Mouse (Mus musculus): ENCODE results near the gene Mpo.
A peak's percentile ranks its signal among the peaks of the same experiment; 100 is the strongest.

Mpo gene

GRCm38 (mm10) chr11:87757001-87757954, 36.1 kb upstream of the Mpo start:
- DNase-seq (ENCODE audit: low spot score in 2 of 2) = peak; percentile 53 to 60

DNA sequence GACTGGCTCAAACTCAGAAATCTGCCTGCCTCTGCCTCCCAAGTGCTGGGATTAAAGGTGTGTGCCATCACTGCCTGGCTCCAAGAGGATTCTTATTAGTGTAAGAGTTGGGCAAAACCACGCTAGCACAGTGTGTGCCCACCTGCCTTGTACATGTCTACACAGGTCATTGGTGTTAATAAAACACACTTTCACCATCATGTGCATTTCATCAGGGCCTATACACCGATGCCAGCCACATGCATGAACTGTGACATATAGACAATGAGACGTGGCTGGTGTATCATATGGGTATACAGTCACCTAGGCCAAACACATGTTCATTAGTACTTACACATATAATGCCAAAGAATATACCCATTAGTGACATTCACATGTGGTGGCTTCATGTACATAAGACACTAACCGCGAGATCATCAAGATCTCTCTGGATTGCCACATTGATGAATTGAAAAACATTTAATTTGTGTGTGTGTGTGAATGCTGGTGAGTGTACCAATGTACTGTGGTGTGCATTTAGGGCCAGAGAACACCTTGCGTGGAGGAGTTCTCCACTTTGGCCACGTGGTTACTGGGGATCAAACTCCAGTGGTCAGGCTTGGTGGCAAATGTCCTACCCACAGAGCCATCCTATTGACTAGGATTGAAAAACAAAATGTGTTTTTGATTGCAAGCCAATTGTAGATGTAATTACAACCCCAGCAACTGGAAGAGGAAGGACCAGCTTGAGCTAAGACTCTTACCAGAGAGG, 35.0 kb upstream of the Mpo start:
- peak; percentile 34 to 54 for DNase-seq (ENCODE audit: low spot score in 2 of 2)

GRCm38 (mm10) chr11:87758957-87759608, 34.3 kb upstream of the Mpo start:
- peak in 1 of 2 experiments; percentile 33 for DNase-seq (ENCODE audit: low spot score in 2 of 2)

GRCm38 (mm10) chr11:87759609-87760005, 33.8 kb upstream of the Mpo start:
- peak; percentile 84 to 90 for DNase-seq (ENCODE audit: low spot score in 2 of 2)

- DNase-seq (ENCODE audit: low spot score in 2 of 2) = peak; percentile 54 to 58
Observed at GRCm38 (mm10) chr11:87760301-87761081, 32.9 kb upstream of the Mpo start, which contains the start of gene Tspoap1. TSS of gene Tspoap1 (plus strand) at chr11:87760541.

DNA sequence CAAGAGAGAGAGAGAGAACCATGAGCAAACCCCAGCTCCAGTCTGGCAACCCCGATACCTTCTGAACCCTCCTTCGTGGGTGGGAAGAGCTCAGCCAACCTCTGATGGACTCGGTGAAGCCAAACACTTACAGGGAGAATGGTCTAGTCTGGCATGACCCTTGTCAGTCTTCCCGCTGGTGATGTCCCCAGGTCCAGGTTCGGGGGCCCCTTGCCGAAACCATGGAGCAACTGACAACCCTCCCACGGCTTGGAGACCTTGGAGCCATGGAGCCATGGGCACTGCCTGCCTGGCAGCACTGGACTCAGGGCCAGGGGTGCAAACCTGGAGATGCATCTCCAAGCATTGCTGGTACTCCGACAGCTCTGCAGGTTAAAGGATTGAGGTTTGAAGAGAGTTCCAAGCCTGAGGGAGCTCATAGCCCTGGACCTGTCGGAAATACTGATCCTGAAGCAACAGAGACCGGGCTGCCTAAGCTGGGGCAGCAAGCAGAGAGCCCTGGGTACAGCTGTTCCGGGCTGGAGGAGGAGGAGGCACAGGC, 32.1 kb upstream of the Mpo start:
- no peak for DNase-seq (ENCODE audit: low spot score in 2 of 2)

- no peak for DNase-seq (ENCODE audit: low spot score in 2 of 2)
Observed at GRCm38 (mm10) chr11:87761806-87762701, 31.3 kb upstream of the Mpo start.

GRCm38 (mm10) chr11:87762702-87763385, 30.5 kb upstream of the Mpo start:
- DNase-seq (ENCODE audit: low spot score in 2 of 2) = no peak

- DNase-seq (ENCODE audit: low spot score in 2 of 2) = no peak
Observed at GRCm38 (mm10) chr11:87763511-87763987, 29.8 kb upstream of the Mpo start.

DNA sequence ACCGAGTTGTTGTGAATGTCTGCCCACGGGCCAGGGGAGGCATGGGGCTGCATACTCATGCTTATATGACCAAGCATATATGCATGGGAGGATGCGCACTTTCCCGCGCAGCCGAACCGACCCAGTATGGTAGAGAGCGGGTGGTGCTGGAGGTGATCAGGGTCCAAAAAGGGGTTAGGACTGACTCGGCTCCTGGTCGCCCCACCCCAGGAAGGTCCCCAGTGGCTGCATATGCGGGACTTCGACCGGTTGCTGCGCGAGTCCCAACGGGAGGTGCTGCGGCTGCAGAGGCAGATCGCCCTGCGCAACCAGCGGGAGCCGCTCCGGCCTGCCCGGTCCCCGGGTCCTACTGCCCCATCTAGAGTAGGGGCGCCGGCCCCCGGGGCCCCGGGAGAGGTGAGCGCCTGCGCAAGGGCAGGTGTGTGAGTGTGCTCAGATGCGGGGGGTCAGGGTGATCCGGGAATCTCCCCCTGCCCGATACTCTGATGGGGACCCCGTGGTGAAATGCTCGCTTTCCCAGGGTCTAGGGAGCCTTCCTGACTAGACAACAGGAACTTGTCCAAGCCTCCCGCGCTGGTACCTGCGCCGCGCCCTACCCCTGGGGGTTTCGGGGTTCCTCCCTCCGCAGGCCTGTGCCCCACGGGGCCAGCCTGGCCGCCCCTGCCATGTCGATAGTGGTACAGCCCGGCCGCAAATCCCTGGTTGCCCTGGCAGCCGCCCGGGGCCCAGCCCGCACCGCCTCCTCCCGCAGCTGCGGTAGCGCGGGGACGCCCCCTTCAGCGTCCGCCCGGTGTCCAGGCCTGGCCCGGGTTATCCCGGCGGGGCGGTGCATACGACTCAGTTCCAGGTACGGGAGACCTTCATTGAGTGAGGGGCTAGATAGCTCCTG, 29.1 kb upstream of the Mpo start:
- DNase-seq (ENCODE audit: low spot score in 2 of 2) = no peak

DNA sequence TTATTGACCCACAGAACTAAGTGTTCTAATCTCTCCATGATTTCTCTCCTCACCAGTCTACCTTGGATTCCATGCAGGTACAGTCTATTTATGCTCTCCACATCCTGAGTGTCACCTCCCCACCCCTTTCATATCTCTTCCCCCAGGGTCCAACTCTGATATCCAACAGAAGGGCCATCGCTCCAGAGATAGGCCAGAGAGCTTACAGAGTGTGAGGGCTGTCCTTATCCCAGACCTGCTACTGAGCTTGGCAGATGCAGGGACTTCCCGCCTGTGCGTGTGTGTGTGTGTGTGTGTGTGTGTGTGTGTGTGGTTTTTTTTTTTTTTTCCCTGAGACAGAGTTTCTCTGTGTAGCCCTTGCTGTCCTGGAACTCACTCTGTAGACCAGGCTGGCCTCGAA, 24.6 kb upstream of the Mpo start:
- no peak for DNase-seq (ENCODE audit: low spot score in 2 of 2)

DNA sequence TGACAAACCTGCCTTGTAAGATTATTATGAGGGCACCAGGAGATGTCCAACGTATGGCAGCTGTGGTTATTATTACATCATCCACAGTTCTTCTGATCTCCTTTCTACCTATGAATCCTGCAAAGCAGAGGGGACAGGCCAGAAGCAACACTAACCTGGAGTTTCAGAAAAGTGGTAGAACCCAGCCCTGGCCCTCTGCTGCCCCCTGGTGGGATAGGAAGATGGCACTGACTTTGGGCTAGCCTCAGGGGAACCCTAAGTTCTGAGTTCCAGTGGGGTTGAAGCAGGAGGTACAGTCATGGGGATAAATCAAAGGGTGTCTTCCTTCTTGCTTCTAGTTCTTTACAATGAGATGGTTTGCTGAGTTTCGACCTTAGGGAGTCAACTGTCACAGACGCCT, 22.4 kb upstream of the Mpo start:
- DNase-seq (ENCODE audit: low spot score in 2 of 2) = peak; percentile 57 to 94

- DNase-seq (ENCODE audit: low spot score in 2 of 2) = no peak
Observed at GRCm38 (mm10) chr11:87772354-87772753, 21.0 kb upstream of the Mpo start.

GRCm38 (mm10) chr11:87778100-87778765, 15.1 kb upstream of the Mpo start:
- DNase-seq (ENCODE audit: low spot score in 2 of 2) = no peak

DNA sequence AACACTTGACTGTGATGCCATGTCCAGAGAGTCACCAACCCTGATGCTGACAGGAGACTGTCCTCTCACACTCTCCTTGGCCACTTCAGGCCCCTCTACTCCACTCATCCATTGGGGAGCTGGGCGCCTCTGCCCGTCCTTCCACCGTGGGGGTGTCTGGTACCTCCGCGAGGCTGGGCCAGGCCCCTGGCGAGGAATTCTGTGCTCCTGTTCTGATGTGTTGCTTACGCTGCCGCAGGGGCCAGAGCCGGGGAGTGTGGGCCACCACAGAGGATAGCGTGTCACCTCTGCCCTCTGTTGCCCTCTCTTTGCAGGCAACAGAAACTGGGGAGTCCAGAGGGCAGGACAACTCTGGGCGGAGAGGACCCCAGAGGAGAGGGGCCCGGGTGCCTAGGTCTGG, 14.5 kb upstream of the Mpo start:
- DNase-seq (ENCODE audit: low spot score in 2 of 2) = no peak

DNA sequence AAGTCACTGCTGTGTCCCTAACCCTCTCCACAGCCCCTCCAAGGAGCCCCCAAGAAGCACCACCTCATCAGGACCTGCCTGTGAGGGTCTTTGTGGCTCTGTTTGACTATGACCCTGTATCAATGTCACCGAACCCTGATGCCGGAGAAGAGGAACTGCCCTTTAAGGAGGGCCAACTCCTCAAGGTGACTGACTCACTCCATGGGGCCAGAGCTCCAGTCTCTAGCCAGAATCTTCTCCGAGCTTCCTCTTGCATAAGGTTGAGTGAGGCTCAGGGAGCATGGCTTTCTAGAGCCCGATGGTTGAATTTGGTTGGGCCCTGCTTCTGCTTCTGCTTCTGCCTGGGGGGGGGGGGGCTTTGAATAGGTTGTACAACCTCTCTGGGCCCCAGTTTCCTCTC, 14.0 kb upstream of the Mpo start:
- no peak for DNase-seq (ENCODE audit: low spot score in 2 of 2)

- DNase-seq (ENCODE audit: low spot score in 2 of 2) = no peak
Observed at GRCm38 (mm10) chr11:87780130-87780529, 13.3 kb upstream of the Mpo start.

GRCm38 (mm10) chr11:87790088-87790487, 3.3 kb upstream of the Mpo start:
- no peak for DNase-seq (ENCODE audit: low spot score in 2 of 2)
